Comparison of ENCODE assay signal across 21 mouse cellular contexts in genomic region chr17:31973664-31974230, GRCm38 (mm10).
DNase-seq lines count a peak whose midpoint lies in the region; ATAC-seq lines count a peak whose summit lies in the region.
"Had no signal": no experiment of that assay in that cellular context is flagged by ENCODE, and none has a peak within 500 bp of the region (broad histone marks: within the 10 kb centered on the region; RNA-seq: fewer than 3 reads in every experiment).

No protein-coding gene starts in this region.

- no peak for ATAC-seq in forebrain, embryonic 15.5 days (replicated peaks)
- no peak for ATAC-seq in forebrain, embryonic 12.5 days (ENCODE audit: low FRiP score)
- ATAC-seq in heart, embryonic 13.5 days (ENCODE audit: extremely low read depth, insufficient number of reproducible peaks, low FRiP score, low TSS enrichment): no peak
- ATAC-seq: intestine, embryonic 15.5 days; midbrain, embryonic 13.5 days had no signal

- H3K9me3 ChIP-seq in forebrain, embryonic 15.5 days: no peaks in the 10 kb centered on the region
- H3K9me3 ChIP-seq in forebrain, embryonic 12.5 days: no peaks in the 10 kb centered on the region
- H3K9me3 ChIP-seq in heart, embryonic 13.5 days: no peaks in the 10 kb centered on the region
- H3K9me3 ChIP-seq: G1E; hindbrain, embryonic 15.5 days; intestine, embryonic 15.5 days; kidney, embryonic 15.5 days; midbrain, embryonic 13.5 days; neural tube, embryonic 12.5 days had no signal

- H3K9ac ChIP-seq in forebrain, embryonic 15.5 days (replicated peaks): no peak overlapping the region
- H3K9ac ChIP-seq in forebrain, embryonic 12.5 days: no peak overlapping the region
- 0 out of 2 replicates have a peak overlapping the region, but pooled peaks have one; percentile 33 for H3K9ac ChIP-seq in heart, embryonic 13.5 days
- H3K9ac ChIP-seq: hindbrain, embryonic 15.5 days; intestine, embryonic 15.5 days; kidney, embryonic 15.5 days; liver, embryonic 14.5 days; midbrain, embryonic 13.5 days; neural tube, embryonic 12.5 days had no signal

- no peak overlapping the region for H3K4me2 ChIP-seq in forebrain, embryonic 15.5 days (replicated peaks)
- no peak overlapping the region for H3K4me2 ChIP-seq in forebrain, embryonic 12.5 days
- H3K4me2 ChIP-seq in heart, embryonic 13.5 days: no peak overlapping the region
- H3K4me2 ChIP-seq: hindbrain, embryonic 15.5 days; intestine, embryonic 15.5 days; kidney, embryonic 15.5 days; midbrain, embryonic 13.5 days; neural tube, embryonic 12.5 days had no signal

- no peaks in the 10 kb centered on the region for H3K36me3 ChIP-seq in forebrain, embryonic 15.5 days
- no peaks in the 10 kb centered on the region for H3K36me3 ChIP-seq in forebrain, embryonic 12.5 days (replicated peaks)
- no peaks in the 10 kb centered on the region for H3K36me3 ChIP-seq in heart, embryonic 13.5 days
- H3K36me3 ChIP-seq: G1E; hindbrain, embryonic 15.5 days; intestine, embryonic 15.5 days; kidney, embryonic 15.5 days; midbrain, embryonic 13.5 days; neural tube, embryonic 12.5 days had no signal

- 68% methylated on average over 7 of the region's 7 CpGs for WGBS in forebrain, embryonic 15.5 days
- WGBS in forebrain, embryonic 12.5 days: 85% methylated on average over 7 of the region's 7 CpGs
- WGBS in heart, embryonic 13.5 days: 45% methylated on average over 7 of the region's 7 CpGs

- H3K4me1 ChIP-seq in forebrain, embryonic 15.5 days: no peaks in the 10 kb centered on the region
- H3K4me1 ChIP-seq in forebrain, embryonic 12.5 days: no peaks in the 10 kb centered on the region
- peaks cover 11% of the 10 kb centered on the region for H3K4me1 ChIP-seq in heart, embryonic 13.5 days
- H3K4me1 ChIP-seq: hindbrain, embryonic 15.5 days; intestine, embryonic 15.5 days; kidney, embryonic 15.5 days; midbrain, embryonic 13.5 days; neural tube, embryonic 12.5 days had no signal

- no peak for DNase-seq in heart, postnatal 4 days
- peak; percentile 45 for DNase-seq in NIH3T3 (ENCODE audit: low read depth)
- peak; percentile 26 to 35 for DNase-seq in right cerebral cortex, postnatal 10 days (ENCODE audit: low spot score in 2 of 2)
- no peak for DNase-seq in layer of hippocampus, adult 8-10 months (ENCODE audit: low spot score in 2 of 2)
- DNase-seq: adrenal gland, postnatal 25 days; cerebellum, adult 18-20 months; cerebellum, postnatal 25 days; embryo, embryonic 11 days; heart, postnatal 36 days; kidney, postnatal 4 days; thymus, postnatal 36 days had no signal

- no peaks in the 10 kb centered on the region for H3K27me3 ChIP-seq in forebrain, embryonic 15.5 days
- no peaks in the 10 kb centered on the region for H3K27me3 ChIP-seq in forebrain, embryonic 12.5 days
- H3K27me3 ChIP-seq in heart, embryonic 13.5 days (replicated peaks): no peaks in the 10 kb centered on the region
- H3K27me3 ChIP-seq: hindbrain, embryonic 15.5 days; intestine, embryonic 15.5 days; kidney, embryonic 15.5 days; midbrain, embryonic 13.5 days; neural tube, embryonic 12.5 days had no signal

- H3K4me3 ChIP-seq in forebrain, embryonic 15.5 days: no peak overlapping the region
- H3K4me3 ChIP-seq in forebrain, embryonic 12.5 days (replicated peaks): no peak overlapping the region
- no peak overlapping the region for H3K4me3 ChIP-seq in heart, embryonic 13.5 days
- H3K4me3 ChIP-seq: hindbrain, embryonic 15.5 days; intestine, embryonic 15.5 days; kidney, embryonic 15.5 days; midbrain, embryonic 13.5 days; neural tube, embryonic 12.5 days had no signal

- H3K27ac ChIP-seq in forebrain, embryonic 15.5 days (replicated peaks): peak overlapping the region; percentile 58
- no peak overlapping the region for H3K27ac ChIP-seq in forebrain, embryonic 12.5 days
- H3K27ac ChIP-seq in heart, embryonic 13.5 days (replicated peaks): no peak overlapping the region
- H3K27ac ChIP-seq: hindbrain, embryonic 15.5 days; intestine, embryonic 15.5 days; kidney, embryonic 15.5 days; liver, embryonic 14.5 days; midbrain, embryonic 13.5 days; neural tube, embryonic 12.5 days had no signal

Comparison
In these comparisons a context has a peak if more than half of its experiments do, and no peak if none do; other contexts are left out.
1. DNase-seq: peak in NIH3T3 (single experiment) and right cerebral cortex, postnatal 10 days (2 of 2); none in heart, postnatal 4 days (single experiment) and layer of hippocampus, adult 8-10 months (0 of 2).